Mouse (Mus musculus) embryonic facial prominence, embryonic 13.5 days (tissue): ENCODE measurements around the gene Pnpla2. TPM values are rescaled to one million over a fixed set of nuclear protein-coding genes. Genes with fewer than 3 reads are reported as not detected.

Source experiments
- ATAC-seq: fragments of 200-750 bp; cut with Nextera tagmentation; 2 replicates; pipeline ENCODE4 v1.8.0; 2017; ENCODE audit warnings: low read depth; ENCODE audit not compliant: insufficient number of reproducible peaks, insufficient read depth, low FRiP score, low TSS enrichment
- H3K27ac ChIP-seq: fragments of 300-500 bp; sonication (generic); 2 replicates; pipeline ENCODE4 v1.5.1; 2015; ENCODE audit warnings: moderate library complexity, mild to moderate bottlenecking, inconsistent platforms
- H3K27me3 ChIP-seq: fragments of 300-500 bp; sonication (generic); 2 replicates; pipeline ENCODE4 v1.6.1; 2015; ENCODE audit warnings: mild to moderate bottlenecking, inconsistent platforms
- H3K36me3 ChIP-seq: fragments of 300-500 bp; sonication (generic); 2 replicates; pipeline ENCODE4 v1.6.1; 2015; ENCODE audit warnings: mild to moderate bottlenecking, inconsistent platforms
- H3K4me1 ChIP-seq: fragments of 300-500 bp; sonication (generic); 2 replicates; pipeline ENCODE4 v1.6.1; 2015; ENCODE audit warnings: inconsistent platforms
- H3K4me2 ChIP-seq: fragments of 300-500 bp; sonication (generic); 2 replicates; pipeline ENCODE4 v1.6.1; 2015; ENCODE audit warnings: moderate library complexity, mild to moderate bottlenecking, inconsistent platforms
- H3K4me3 ChIP-seq: fragments of 300-500 bp; sonication (generic); 2 replicates; pipeline ENCODE4 v1.5.1; 2015; ENCODE audit warnings: mild to moderate bottlenecking, inconsistent platforms
- H3K9ac ChIP-seq: fragments of 300-500 bp; sonication (generic); 2 replicates; pipeline ENCODE4 v1.6.1; 2015; ENCODE audit warnings: mild to moderate bottlenecking, inconsistent platforms
- H3K9me3 ChIP-seq: fragments of 300-500 bp; sonication (generic); 2 replicates; pipeline ENCODE4 v1.6.1; 2016; ENCODE audit warnings: inconsistent platforms
- WGBS: fragments of 180-500 bp; shearing (Covaris S2); methylation state at CpG from one replicate; pipeline ENCODE4 v1.1.7; 2015; ENCODE audit warnings: mixed read lengths; 5-methylcytosine and 5-hydroxymethylcytosine counted together
- polyA plus RNA-seq: library from polyadenylated mRNA; unstranded; fragments of >200 nt; fragmentation: Nextera tagmentation; extraction: Ambion mirVana; gene quantifications from 2 replicates; pipeline ENCODE4 v1.2.1, GENCODE M21; 2015

Gene Pnpla2
- polyA plus RNA-seq, 1 experiment from 2014 or later: 13.4 TPM

DNA sequence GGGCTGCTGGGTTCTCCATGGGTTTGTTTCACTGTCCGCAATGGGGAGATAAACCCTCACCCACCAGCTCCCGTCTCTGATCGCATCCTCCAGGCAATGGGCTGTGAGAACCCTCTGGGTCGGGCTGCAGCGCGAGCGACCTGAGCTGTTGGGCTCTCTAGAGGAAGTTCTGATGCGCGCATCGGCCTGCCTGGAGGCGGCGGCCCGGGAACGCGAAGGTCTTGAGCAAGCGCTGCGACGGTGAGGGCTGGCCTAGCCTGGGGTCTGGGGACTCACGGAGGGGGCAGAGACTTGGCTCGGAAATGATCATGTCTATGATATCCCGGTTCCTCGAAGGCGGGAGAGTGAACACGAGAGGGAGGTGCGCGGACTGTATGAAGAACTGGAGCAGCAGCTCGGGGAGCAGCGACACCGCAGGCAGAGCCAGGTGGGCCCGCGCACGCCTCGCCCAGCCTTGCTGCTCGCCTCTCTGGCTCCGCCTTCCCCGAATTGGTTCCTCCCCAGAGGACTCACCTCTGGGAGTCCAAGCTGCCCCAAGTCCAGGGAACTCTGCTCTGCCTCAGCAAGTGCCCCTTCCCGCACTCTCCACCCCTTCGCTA, 9.7 kb downstream of the Pnpla2 start:
- Histone ChIP-seq H3K27ac (no peak overlapping the region), H3K9ac (peak overlapping the region; percentile 61), H3K4me1 (peaks cover 64% of the 10 kb centered on the region), H3K27me3 (peaks cover 70% of the 10 kb centered on the region), H3K4me2 (peak overlapping the region; percentile 59), H3K9me3 (no peaks in the 10 kb centered on the region), H3K36me3 (peaks cover 7% of the 10 kb centered on the region), H3K4me3 (peak overlapping the region; percentile 31)
- WGBS: 3% methylated on average over 38 of the region's 38 CpGs
- no peak for ATAC-seq

- H3K27ac ChIP-seq: no peak overlapping the region
- H3K4me2 ChIP-seq: peak overlapping the region; percentile 59
- peak overlapping the region; percentile 61; the same call in 1 of the 2 replicates for H3K9ac ChIP-seq
- ATAC-seq: no peak
- peaks cover 72% of the 10 kb centered on the region for H3K4me1 ChIP-seq
- no peaks in the 10 kb centered on the region for H3K9me3 ChIP-seq
- WGBS: 23% methylated on average over 10 of the region's 10 CpGs
- H3K36me3 ChIP-seq: peaks cover 15% of the 10 kb centered on the region
- H3K27me3 ChIP-seq: peaks cover 62% of the 10 kb centered on the region
- H3K4me3 ChIP-seq: no peak overlapping the region
Observed at GRCm38 (mm10) chr7:141465388-141466044, 10.5 kb downstream of the Pnpla2 start.

DNA sequence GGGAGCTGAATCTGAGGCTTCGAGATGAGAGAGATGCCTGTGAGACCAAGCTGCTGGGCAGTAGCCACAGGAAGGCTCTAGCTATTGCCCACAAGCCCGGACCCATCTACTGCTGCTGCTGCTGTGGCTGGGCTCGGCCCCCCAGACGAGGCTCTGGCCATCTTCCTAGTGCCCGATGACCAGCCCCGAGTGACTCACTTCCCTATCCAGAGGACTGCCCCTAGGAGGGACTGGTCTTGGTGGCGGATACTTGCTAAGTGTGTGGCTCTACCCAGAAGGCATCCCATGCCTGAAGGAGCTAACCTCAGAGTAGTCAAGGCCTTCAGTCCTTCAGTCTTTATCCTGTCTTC, 11.0 kb downstream of the Pnpla2 start:
- H3K9ac ChIP-seq: no peak overlapping the region
- H3K36me3 ChIP-seq: peaks cover 20% of the 10 kb centered on the region
- ATAC-seq: no peak
- H3K4me2 ChIP-seq: 0 out of 2 replicates have a peak overlapping the region, but pooled peaks have one; percentile 59
- H3K9me3 ChIP-seq: no peaks in the 10 kb centered on the region
- no peak overlapping the region for H3K27ac ChIP-seq
- H3K4me3 ChIP-seq: no peak overlapping the region
- H3K27me3 ChIP-seq: peaks cover 57% of the 10 kb centered on the region
- peaks cover 68% of the 10 kb centered on the region for H3K4me1 ChIP-seq
- 79% methylated on average over 7 of the region's 7 CpGs for WGBS

- peak overlapping the region; percentile 85 for H3K9ac ChIP-seq
- H3K36me3 ChIP-seq: peaks cover 25% of the 10 kb centered on the region
- H3K4me1 ChIP-seq: peaks cover 64% of the 10 kb centered on the region
- peaks cover 51% of the 10 kb centered on the region for H3K27me3 ChIP-seq
- H3K4me2 ChIP-seq: peak overlapping the region; percentile 75
- ATAC-seq: no peak
- H3K4me3 ChIP-seq: peak overlapping the region; percentile 70
- H3K27ac ChIP-seq: peak overlapping the region; percentile 84; the same call in 1 of the 2 replicates
- WGBS: 56% methylated on average over 10 of the region's 10 CpGs
- no peaks in the 10 kb centered on the region for H3K9me3 ChIP-seq
Observed at GRCm38 (mm10) chr7:141466607-141467148, 11.7 kb downstream of the Pnpla2 start.

- Histone ChIP-seq H3K9ac (peak within 1 kb of the TSS; percentile 85), H3K4me2 (peak within 1 kb of the TSS; percentile 75), H3K27me3 (peaks cover 43% of the 10 kb centered on the region), H3K9me3 (no peaks in the 10 kb centered on the region), H3K27ac (peak within 1 kb of the TSS; percentile 84), H3K4me1 (peaks cover 57% of the 10 kb centered on the region), H3K4me3 (peak within 1 kb of the TSS; percentile 70), H3K36me3 (peaks cover 31% of the 10 kb centered on the region)
- peak; percentile 76 for ATAC-seq
- WGBS: under 1% methylated on average over 52 of the region's 52 CpGs
Observed at GRCm38 (mm10) chr7:141467230-141468030, 12.4 kb downstream of the Pnpla2 start, which contains the start of gene Cd151. TSS of gene Cd151 (plus strand) at chr7:141467392.

GRCm38 (mm10) chr7:141468164-141468521, 13.1 kb downstream of the Pnpla2 start:
- Histone ChIP-seq H3K27ac (peak overlapping the region; percentile 84), H3K4me1 (peaks cover 56% of the 10 kb centered on the region), H3K9me3 (no peaks in the 10 kb centered on the region), H3K27me3 (peaks cover 36% of the 10 kb centered on the region), H3K4me2 (peak overlapping the region; percentile 75), H3K4me3 (peak overlapping the region; percentile 70), H3K9ac (peak overlapping the region; percentile 85), H3K36me3 (peaks cover 36% of the 10 kb centered on the region)
- 14% methylated on average over 5 of the region's 5 CpGs for WGBS
- no peak for ATAC-seq

DNA sequence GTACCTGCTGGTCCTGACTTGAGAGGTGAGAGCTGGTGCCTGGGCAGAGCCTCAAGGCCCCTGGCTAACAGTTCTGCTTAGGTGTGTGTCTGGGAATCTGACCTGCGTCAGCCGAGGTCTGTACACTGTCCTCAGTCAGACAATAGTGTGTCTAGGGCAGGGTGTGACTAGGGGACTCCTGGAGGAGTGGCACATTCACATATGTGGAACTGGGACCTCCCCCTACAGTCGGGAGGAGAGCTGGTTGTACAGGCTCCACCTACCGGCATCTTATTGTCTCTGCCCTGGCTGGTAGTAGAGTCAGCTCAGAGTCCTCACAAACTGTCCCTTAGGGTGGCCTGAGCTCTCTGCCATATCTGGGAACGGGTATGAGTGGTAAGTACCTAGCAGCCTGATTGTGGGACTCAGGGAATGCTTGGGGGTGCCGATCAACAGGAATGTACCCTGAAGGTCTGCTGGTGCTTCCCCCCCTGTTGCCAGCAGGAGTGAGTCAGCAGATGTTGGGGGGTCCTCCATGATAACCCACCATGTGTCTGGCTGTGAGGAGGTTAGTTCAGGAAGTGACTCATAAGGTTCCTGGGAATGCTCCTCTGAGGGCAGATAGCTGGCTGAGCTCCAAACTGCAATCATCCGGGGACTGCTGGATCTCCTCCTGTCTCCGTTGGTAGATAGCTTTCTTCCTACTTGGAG, 13.7 kb downstream of the Pnpla2 start:
- Histone ChIP-seq H3K4me3 (peak overlapping the region; percentile 70), H3K4me1 (peaks cover 61% of the 10 kb centered on the region)

DNA sequence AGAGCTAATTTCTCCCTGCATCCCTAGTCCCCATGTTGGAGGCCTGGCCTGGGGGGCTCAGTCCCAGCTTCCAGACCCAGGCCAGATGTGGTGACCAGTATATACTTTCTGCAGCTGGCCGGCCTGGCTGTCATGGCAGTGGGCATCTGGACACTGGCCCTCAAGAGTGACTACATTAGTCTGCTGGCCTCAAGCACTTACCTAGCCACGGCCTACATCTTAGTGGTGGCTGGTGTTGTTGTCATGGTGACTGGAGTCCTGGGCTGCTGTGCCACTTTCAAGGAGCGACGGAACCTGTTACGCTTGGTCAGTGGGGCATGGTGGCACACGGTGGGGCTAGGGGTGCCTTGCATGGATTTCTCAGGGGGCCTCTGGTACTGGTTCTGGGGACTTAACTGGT, 14.4 kb downstream of the Pnpla2 start:
- Histone ChIP-seq H3K4me1 (peaks cover 64% of the 10 kb centered on the region), H3K27me3 (peaks cover 24% of the 10 kb centered on the region), H3K9me3 (no peaks in the 10 kb centered on the region), H3K9ac (peak overlapping the region; percentile 85), H3K27ac (peak overlapping the region; percentile 84), H3K4me2 (peak overlapping the region; percentile 75), H3K4me3 (peak overlapping the region; percentile 70), H3K36me3 (peaks cover 36% of the 10 kb centered on the region)
- ATAC-seq: no peak
- WGBS: 80% methylated on average over 6 of the region's 6 CpGs

More for the DNA sequence above, 13.7 kb downstream of the Pnpla2 start:
- H3K27ac ChIP-seq: peak overlapping the region; percentile 84
- peaks cover 31% of the 10 kb centered on the region for H3K27me3 ChIP-seq
- H3K36me3 ChIP-seq: peaks cover 36% of the 10 kb centered on the region
- 6% methylated on average over 8 of the region's 8 CpGs for WGBS
- peak overlapping the region; percentile 75 for H3K4me2 ChIP-seq
- H3K9ac ChIP-seq: peak overlapping the region; percentile 85
- ATAC-seq: peak; percentile 46
- H3K9me3 ChIP-seq: no peaks in the 10 kb centered on the region

DNA sequence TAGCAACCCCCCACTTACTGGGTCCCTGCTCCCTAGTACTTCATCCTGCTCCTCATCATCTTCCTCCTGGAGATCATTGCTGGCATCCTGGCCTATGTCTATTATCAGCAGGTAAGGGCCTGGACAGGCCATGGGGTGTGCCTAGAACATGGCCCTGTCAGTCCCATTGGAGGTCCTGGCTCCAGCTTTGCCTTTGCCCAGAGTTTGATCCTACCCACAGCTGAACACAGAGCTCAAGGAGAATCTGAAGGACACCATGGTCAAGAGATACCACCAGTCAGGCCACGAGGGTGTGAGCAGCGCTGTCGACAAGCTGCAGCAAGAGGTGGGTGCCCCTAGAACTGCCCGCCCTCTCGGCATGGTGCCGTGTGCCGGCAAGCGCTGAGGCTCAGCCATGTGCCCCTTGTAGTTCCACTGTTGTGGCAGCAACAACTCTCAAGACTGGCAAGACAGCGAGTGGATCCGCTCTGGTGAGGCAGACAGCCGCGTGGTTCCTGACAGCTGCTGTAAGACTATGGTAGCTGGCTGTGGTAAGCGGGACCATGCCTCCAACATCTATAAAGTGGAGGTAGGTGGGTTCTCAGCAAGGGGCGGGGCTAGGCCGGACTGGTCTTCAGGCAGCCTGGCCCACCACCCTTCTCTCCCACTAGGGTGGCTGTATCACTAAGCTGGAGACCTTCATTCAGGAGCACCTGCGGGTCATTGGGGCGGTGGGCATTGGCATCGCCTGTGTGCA, 15.1 kb downstream of the Pnpla2 start:
- Histone ChIP-seq H3K4me2 (peak overlapping the region; percentile 75), H3K9ac (0 out of 2 replicates have a peak overlapping the region, but pooled peaks have one; percentile 85), H3K9me3 (no peaks in the 10 kb centered on the region), H3K27ac (no peak overlapping the region), H3K27me3 (peaks cover 17% of the 10 kb centered on the region), H3K4me1 (peaks cover 58% of the 10 kb centered on the region), H3K36me3 (peaks cover 36% of the 10 kb centered on the region), H3K4me3 (no peak overlapping the region)
- no peak for ATAC-seq
- 93% methylated on average over 18 of the region's 18 CpGs for WGBS

- Histone ChIP-seq H3K4me2 (no peak overlapping the region), H3K36me3 (peaks cover 36% of the 10 kb centered on the region), H3K4me1 (peaks cover 55% of the 10 kb centered on the region), H3K4me3 (no peak overlapping the region), H3K27ac (no peak overlapping the region), H3K9ac (no peak overlapping the region), H3K9me3 (no peaks in the 10 kb centered on the region), H3K27me3 (peaks cover 12% of the 10 kb centered on the region)
- 94% methylated on average over 10 of the region's 10 CpGs for WGBS
- no peak for ATAC-seq
Observed at GRCm38 (mm10) chr7:141470637-141470944, 15.6 kb downstream of the Pnpla2 start.
